Comparison of ENCODE assay signal across 8 mouse cellular contexts in genomic region chr1:194739894-194740293, GRCm38 (mm10).
A peak's percentile ranks its signal among the peaks of the same experiment; 100 is the strongest.
DNase-seq lines count a peak whose midpoint lies in the region; ATAC-seq and TF ChIP-seq lines count a peak whose summit lies in the region.

No protein-coding gene starts in this region.

- H3K4me2 ChIP-seq in liver, postnatal 0 days (ENCODE audit: low read depth, low read length) = no peak overlapping the region
- H3K4me2 ChIP-seq in intestine, embryonic 16.5 days (ENCODE audit: low read depth, low read length) = no peak overlapping the region

- DNase-seq in adipocyte (ENCODE audit: low spot score) (peak; percentile 45), MN1 (ENCODE audit: low spot score) (no peak)
- peak; percentile 42 for DNase-seq in cerebellum, adult 11-12 months
- DNase-seq in heart, adult 8-10 months (ENCODE audit: low spot score) = peak; percentile 19
- DNase-seq in liver, postnatal 0 days = peak; percentile 52
- DNase-seq in layer of hippocampus, postnatal 25 days (ENCODE audit: extremely low spot score in 1 of 2, low spot score in 1 of 2) = no peak

- no peak for ATAC-seq in liver, postnatal 0 days
- no peak for ATAC-seq in intestine, embryonic 16.5 days
- ATAC-seq in monocyte, adult 5-6 weeks (replicated peaks; ENCODE audit: insufficient number of reproducible peaks, low FRiP score, low TSS enrichment, poor library complexity, severe bottlenecking) = no peak

- H3K27me3 ChIP-seq in liver, postnatal 0 days (ENCODE audit: insufficient read depth, low read length) = no peaks in the 10 kb centered on the region
- no peaks in the 10 kb centered on the region for H3K27me3 ChIP-seq in intestine, embryonic 16.5 days (replicated peaks; ENCODE audit: control insufficient read depth, insufficient read depth, low read length)

- no peaks in the 10 kb centered on the region for H3K36me3 ChIP-seq in liver, postnatal 0 days (replicated peaks; ENCODE audit: insufficient read depth, low read length)
- no peaks in the 10 kb centered on the region for H3K36me3 ChIP-seq in intestine, embryonic 16.5 days (ENCODE audit: control insufficient read depth, insufficient read depth, low read length)

- TF ChIP-seq CTCF in liver, postnatal 0 days (IDR thresholded peaks at IDR 0.05; ENCODE audit: low read depth) = no peak

- peaks cover 2% of the 10 kb centered on the region for H3K4me1 ChIP-seq in liver, postnatal 0 days (ENCODE audit: insufficient read depth)
- H3K4me1 ChIP-seq in intestine, embryonic 16.5 days (ENCODE audit: control insufficient read depth, insufficient read depth, low read length) = no peaks in the 10 kb centered on the region

- H3K9ac ChIP-seq in liver, postnatal 0 days (replicated peaks) = no peak overlapping the region
- no peak overlapping the region for H3K9ac ChIP-seq in intestine, embryonic 16.5 days (ENCODE audit: low read depth, low read length)

- no peak overlapping the region for H3K4me3 ChIP-seq in liver, postnatal 0 days (ENCODE audit: low read depth, low read length)
- H3K4me3 ChIP-seq in intestine, embryonic 16.5 days (ENCODE audit: low read length) = no peak overlapping the region

- H3K27ac ChIP-seq in liver, postnatal 0 days (ENCODE audit: low read depth) = no peak overlapping the region
- H3K27ac ChIP-seq in intestine, embryonic 16.5 days (ENCODE audit: low read length) = no peak overlapping the region

- no peak for TF ChIP-seq EP300 in liver, postnatal 0 days (IDR thresholded peaks at IDR 0.05; ENCODE audit: low read depth)

- H3K9me3 ChIP-seq in liver, postnatal 0 days (ENCODE audit: low read length) = no peaks in the 10 kb centered on the region
- H3K9me3 ChIP-seq in intestine, embryonic 16.5 days (ENCODE audit: control insufficient read depth, low read length) = no peaks in the 10 kb centered on the region

Comparison
In these comparisons a context has a peak if more than half of its experiments do, and no peak if none do; other contexts are left out.
1. DNase-seq: peak in adipocyte (single experiment), cerebellum, adult 11-12 months (single experiment), heart, adult 8-10 months (single experiment) and liver, postnatal 0 days (single experiment); none in layer of hippocampus, postnatal 25 days (0 of 2) and MN1 (single experiment).